Mouse (Mus musculus) retina, embryonic 14.5 days (tissue): Measurements from ENCODE around the gene Pom121l2.
A peak's percentile ranks its signal among the peaks of the same experiment; 100 is the strongest.

Experiments used
- DNase-seq: peaks from one replicate; pipeline ENCODE4 v3.0.0-alpha.2; 2015; ENCODE audit warnings: low spot score

The Pom121l2 gene

DNA sequence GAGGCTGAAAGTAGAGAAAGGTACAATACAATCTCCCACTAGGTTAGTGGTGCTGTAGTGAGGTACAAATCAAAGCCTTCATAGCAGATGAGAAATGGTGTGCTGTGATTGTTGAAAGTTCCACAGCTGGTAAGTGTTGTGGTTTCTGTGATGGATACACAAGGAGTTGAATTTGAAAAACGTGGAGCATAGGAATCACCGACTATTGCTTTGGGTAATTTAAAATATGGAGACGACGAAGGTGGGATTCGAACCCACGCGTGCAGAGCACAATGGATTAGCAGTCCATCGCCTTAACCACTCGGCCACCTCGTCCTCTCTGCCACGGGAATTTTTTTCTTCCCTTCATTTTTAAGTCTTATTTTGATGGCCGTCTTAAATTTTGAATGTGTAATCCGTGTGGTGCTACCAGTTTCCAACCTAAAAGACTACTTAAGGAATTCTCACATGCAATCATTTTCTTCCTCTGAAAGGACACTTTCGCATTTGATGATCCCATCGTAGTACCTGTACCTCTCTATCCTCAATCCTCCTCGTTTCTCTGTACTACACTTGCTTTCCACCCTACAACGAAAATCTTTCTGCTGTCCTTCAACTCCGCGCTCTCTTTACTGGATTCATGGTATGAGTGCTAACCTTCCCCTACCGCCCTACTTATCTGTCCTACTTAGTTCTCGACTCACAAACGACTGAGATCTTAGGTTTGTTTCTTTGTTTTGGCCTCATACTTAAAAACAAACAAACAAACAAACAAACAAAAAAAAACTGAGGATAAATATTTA, 13.2 kb downstream of the Pom121l2 start:
- peak; percentile 75 for DNase-seq

DNA sequence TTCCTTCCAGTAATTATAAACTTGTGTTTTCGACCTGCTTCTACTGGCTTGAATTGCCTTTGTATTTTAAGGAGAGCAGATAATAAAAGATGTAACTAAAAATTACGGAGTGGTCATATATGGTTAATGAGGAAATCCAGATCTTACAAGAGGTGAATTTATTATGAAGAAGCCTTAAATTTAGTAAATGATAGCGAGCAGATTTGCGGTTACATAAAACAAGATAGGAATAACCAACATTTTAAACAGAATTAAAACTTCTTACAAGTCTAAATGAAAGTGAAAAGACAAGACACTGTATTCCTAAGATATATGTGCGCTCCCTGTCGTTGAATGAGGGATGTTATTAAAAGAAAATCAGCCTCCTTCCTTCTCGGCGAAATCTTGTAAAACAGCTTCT, 13.9 kb downstream of the Pom121l2 start:
- peak; percentile 40 for DNase-seq

- DNase-seq: peak; percentile 62
These were observed 14.4 kb downstream of the Pom121l2 start for GRCm38 (mm10) chr13:21995331-21995914.

GRCm38 (mm10) chr13:21996101-21996839, 15.3 kb downstream of the Pom121l2 start:
- DNase-seq: peak; percentile 65

GRCm38 (mm10) chr13:21996840-21997185, 15.8 kb downstream of the Pom121l2 start:
- no peak for DNase-seq

- no peak for DNase-seq
These were observed 16.3 kb downstream of the Pom121l2 start for GRCm38 (mm10) chr13:21997201-21997820.

- DNase-seq: no peak
These were observed 16.8 kb downstream of the Pom121l2 start for GRCm38 (mm10) chr13:21997821-21998220.

DNA sequence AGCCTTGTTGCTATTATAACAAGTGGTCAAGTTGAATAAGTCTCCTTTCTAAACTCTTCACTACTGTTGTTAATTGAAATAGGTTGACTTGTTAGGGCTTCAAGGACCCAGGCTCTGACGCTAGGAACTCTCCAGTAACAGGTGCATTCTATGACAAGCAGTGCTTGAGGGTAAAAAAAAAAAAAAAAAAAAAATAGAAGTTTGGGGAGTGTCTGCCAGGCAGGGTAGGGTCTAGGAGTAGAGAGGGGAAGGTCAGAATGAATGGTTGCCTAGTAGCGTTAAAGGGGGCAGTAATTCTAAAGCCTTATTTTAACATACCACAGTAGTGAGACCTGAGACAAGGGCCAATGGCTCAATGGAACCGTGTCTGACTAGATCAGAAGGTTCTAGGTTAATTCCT, 17.4 kb downstream of the Pom121l2 start:
- DNase-seq: no peak

GRCm38 (mm10) chr13:21999147-21999546, 18.2 kb downstream of the Pom121l2 start:
- DNase-seq: no peak

DNA sequence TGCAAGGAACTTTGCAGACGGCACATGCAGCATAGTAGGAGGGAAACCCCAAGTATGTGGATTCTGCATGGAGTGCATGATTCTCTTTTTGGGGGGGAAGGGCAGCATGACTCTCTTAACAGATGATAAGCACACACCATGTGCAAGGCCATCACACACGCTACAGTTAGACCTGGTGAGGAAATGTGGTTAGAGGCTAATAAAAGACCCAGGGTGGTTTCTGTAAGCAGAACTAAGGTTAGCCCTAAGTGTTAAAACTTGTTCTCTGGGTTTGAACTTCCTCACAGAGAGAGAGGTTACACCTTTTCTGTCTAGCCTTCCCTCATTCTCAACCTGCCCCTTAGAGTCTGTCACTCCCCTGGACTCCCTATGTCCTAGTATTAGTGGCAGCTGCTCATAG, 20.4 kb downstream of the Pom121l2 start:
- DNase-seq: no peak

DNA sequence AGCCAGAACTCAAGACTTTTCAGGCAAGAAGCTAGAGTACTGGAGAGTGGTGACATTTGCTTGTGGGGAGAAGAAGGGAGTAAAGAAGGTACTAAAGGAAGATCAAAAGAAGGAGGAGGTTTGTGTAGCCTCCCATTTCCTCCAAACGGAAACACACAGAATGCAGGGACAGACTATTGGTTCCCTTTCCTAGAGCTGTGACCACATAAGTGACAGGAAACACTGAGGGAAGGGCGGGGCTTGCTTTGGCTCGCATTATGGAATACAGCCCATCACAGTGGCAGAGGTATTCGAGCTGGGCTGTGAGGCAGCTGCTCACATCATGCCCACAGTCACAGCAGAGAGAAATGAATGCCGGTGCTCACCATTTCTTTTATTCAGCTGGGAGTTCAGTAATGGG, 20.8 kb downstream of the Pom121l2 start:
- DNase-seq: no peak

- DNase-seq: peak; percentile 58
These were observed 24.8 kb downstream of the Pom121l2 start for GRCm38 (mm10) chr13:22005605-22006333.

DNA sequence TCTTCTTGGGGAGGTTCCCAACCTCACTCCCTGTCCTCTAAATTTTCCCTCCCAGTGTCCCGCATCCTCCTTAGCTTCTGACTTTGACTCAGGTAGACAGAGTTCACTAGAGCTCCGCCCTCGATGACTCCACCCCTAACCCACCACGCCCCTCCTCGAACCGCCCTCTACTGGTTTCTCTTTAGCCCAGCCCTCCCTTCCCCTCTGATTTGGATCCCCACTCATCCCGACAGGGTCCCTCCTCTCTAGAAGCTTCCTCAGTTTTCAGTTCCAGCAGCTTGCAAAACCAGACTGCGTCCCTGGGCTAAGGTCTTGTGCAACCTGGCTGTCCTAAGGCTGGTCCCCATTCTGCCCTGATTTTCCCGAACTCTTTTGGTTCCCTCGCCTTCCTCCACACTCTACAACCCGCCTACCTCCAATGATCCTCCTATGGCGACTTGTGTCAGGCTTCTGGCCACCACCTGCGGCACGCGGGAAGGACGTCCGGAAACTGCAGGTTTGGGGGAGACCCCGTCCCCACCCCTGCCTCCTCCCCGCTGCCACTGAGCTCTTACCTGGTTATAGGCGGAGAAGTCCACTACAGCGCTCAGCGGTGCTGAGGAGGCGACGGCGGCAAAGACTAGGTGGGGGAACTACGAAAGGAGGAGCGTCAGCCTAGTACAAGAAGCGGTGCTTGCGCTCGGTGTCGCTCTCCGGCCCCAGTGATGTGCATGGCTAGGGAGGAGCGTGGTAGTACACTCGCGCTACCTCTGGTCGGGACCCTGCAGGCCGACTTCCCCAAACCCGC, 25.5 kb downstream of the Pom121l2 start:
- peak; percentile 74 for DNase-seq

- DNase-seq: no peak
These were observed 26.1 kb downstream of the Pom121l2 start for GRCm38 (mm10) chr13:22007121-22007510.

DNA sequence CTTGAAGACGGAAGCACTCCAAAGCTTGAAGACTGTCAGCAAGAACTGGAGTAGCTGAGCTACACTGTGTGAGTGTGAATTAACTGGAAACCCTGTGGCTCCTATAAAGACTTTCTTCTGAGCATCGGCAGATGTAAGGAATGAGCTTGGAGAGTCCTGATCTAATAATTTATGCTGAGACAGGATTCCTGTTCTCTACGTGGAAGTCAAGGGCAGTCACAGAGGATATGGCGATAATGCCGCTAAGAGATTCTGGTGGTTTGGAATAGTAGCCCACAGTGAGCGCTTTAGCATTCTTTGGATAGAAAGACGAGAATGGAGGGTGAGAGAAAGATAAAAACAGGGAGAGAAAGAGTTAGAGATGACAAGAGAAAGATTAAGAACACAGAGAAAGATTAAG, 26.9 kb downstream of the Pom121l2 start:
- no peak for DNase-seq

DNA sequence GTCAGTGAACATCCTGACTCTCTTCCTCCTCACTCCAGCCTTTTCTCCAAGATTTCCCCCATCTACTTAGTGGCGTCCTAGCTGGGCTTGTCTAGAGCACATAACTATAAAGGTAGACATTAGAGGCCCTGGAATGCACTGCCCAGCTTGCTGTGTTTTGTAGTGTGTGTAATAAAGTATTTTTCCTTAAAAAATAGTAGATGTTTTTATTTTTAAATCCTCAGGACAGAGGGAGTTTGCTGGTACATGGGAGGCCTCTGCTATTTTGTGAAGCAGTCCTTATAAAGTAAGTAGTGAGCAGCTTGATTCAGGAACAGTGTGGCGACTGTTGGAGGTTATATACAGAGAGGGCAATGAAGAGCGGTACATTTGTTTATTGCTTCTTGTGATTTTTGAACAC, 27.7 kb downstream of the Pom121l2 start:
- no peak for DNase-seq

- DNase-seq: no peak
These were observed 28.6 kb downstream of the Pom121l2 start, which contains the start of gene Prss16 for GRCm38 (mm10) chr13:22009642-22010041. Prss16 (minus strand) TSS chr13:22009742.

- DNase-seq: no peak
These were observed 32.7 kb downstream of the Pom121l2 start for GRCm38 (mm10) chr13:22013716-22014115.

- no peak for DNase-seq
These were observed 33.4 kb downstream of the Pom121l2 start for GRCm38 (mm10) chr13:22014411-22014845.

DNA sequence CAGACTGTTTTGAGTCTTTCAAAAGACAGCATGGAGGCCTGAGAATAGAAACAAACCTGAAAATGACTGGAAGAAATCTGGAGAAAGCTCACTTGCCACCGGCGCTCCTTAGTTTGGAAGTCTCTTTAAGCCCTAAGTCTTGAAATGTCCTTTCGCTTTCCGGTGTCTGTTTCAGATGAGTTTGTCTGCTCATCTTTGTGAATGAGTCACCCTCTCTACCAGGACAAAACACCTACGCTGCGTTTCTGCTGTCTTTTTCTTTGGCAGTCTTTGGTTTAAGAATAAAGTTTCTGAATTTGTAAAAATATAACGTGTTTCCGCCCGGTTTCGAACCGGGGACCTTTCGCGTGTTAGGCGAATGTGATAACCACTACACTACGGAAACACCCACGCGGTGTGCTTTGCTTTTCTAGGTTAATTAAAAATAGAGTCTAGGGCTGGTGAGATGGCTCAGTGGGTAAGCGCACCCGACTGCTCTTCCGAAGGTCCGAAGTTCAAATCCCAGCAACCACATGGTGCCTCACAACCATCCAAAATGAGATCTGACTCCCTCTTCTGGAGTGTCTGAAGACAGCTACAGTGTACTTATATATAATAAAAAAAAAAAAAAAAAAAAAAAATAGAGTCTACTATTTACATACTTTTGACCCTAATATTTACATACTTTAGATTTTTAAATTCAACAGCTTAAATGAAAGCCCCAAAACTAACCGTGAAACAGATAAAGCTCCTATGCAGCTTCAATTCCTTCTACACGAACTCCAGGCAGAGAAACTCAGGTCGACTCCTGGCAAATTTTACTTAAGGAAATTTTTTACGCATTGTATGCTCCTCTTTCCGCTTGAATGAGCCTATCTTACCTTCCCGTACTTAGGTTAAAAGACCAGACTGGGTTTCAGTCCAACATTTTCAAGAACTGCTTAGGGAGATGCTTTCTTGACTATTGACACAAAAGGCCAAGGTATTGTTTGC, 34.8 kb downstream of the Pom121l2 start:
- peak; percentile 86 for DNase-seq
